Mouse (Mus musculus) spleen, adult 12 weeks (tissue): ENCODE results near the gene Aimp2.

ENCODE experiments used
- DNase-seq: peaks from one replicate; pipeline ENCODE4 v3.0.0; 2022; ENCODE audit warnings: low spot score

Aimp2 gene

GRCm38 (mm10) chr5:143902111-143902510, 7.5 kb downstream of the Aimp2 start:
- DNase-seq = no peak

- DNase-seq = no peak
Observed at GRCm38 (mm10) chr5:143897635-143898330, 11.9 kb downstream of the Aimp2 start, which contains the start of gene Ankrd61. Gene Ankrd61 (minus strand): TSS chr5:143897685.

- no peak for DNase-seq
Observed at GRCm38 (mm10) chr5:143893396-143893795, 16.3 kb downstream of the Aimp2 start.

GRCm38 (mm10) chr5:143892255-143892886, 17.3 kb downstream of the Aimp2 start:
- no peak for DNase-seq

- no peak for DNase-seq
Observed at GRCm38 (mm10) chr5:143890741-143891140, 18.9 kb downstream of the Aimp2 start.

- no peak for DNase-seq
Observed at GRCm38 (mm10) chr5:143885274-143885673, 24.4 kb downstream of the Aimp2 start.

GRCm38 (mm10) chr5:143874571-143874970, 35.1 kb downstream of the Aimp2 start:
- no peak for DNase-seq

- no peak for DNase-seq
Observed at GRCm38 (mm10) chr5:143871547-143872169, 38.0 kb downstream of the Aimp2 start.
